Mouse (Mus musculus) thymus, adult 18-20 months (tissue): ENCODE results near the gene Fhod1.

Source experiments
- DNase-seq, 2 experiments: peaks; one replicate each; pipeline ENCODE4 v3.0.0; 2022; ENCODE audit warnings: mixed read lengths in 2 of 2

Fhod1 gene

DNA sequence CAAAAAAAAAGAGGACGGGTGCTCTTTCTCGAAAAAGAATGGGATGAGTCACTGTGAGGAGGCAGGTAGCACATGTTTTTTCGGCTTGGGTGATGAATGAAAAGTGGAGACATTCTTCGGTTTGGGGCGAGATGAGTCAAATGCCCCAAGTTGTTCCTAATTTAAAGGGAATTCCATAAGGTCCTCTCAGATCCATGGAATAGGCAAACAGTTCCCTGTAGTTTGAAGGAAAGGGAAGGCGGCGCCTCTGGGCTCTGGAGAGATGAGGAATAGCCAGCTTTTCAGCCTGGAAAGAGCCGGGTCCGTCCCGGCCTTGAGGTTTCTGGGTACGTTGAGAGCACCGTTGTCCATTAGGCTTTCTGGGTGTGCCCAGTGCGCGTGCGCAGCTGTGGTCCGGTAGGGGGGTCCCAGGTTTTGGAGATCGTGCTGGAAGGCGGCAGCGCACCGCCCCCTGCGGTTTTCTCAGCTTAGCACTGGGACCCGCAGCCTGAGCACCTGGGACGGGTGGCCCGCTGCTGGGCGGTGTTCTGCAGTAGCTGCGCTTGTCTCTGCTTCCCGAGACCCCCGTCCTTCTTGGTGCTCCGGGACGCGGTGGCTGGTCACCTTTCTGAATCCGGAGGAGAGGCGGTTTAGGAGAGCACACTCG, 820 bp upstream of the Fhod1 start, which contains the start of gene Slc9a5:
Gene Slc9a5 (plus strand): TSS at position 394 of the 646 bp plus-strand sequence.
- DNase-seq, result peak; percentile 63 to 67

DNA sequence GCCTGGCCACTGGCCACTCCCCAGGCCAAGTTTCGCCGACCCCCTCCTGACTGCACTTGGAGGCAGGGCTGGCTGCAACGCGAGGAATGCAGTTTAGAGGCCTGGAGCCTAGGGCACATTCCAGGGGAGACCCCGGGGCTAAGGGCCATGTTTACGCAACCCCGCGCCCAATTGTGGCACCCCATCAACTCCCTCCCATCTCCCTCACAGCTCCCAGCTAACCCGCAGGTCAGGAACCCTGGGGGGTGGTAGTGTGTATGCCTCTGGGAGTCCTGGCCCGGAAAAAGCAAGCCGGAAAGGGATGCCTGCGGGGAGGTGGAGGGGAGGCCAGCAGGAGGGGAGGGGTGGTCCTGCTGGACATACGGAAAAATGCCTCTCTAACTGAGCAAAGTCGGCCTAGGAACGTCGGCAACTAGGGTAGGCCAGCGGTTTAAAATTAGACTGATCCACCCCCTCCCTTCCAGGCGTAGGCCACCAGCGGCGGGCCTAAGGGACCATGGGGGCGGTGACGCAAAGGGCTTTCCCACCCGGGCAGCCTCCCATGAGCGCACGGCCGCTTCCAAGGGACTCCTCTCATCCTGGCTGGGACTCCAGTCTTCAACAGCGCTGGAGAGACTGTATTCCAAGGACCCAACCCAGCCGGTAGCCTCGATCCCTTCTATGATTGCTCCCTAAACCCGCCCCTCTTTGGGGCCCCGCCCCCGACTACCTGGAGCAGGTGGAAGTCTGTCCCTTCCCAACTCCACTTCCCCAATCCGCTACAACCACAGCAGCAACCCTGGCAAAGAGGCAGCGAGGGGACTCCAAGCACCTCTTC, 934 bp downstream of the Fhod1 start:
- DNase-seq, result peak in 1 of 2 experiments; percentile 49

DNA sequence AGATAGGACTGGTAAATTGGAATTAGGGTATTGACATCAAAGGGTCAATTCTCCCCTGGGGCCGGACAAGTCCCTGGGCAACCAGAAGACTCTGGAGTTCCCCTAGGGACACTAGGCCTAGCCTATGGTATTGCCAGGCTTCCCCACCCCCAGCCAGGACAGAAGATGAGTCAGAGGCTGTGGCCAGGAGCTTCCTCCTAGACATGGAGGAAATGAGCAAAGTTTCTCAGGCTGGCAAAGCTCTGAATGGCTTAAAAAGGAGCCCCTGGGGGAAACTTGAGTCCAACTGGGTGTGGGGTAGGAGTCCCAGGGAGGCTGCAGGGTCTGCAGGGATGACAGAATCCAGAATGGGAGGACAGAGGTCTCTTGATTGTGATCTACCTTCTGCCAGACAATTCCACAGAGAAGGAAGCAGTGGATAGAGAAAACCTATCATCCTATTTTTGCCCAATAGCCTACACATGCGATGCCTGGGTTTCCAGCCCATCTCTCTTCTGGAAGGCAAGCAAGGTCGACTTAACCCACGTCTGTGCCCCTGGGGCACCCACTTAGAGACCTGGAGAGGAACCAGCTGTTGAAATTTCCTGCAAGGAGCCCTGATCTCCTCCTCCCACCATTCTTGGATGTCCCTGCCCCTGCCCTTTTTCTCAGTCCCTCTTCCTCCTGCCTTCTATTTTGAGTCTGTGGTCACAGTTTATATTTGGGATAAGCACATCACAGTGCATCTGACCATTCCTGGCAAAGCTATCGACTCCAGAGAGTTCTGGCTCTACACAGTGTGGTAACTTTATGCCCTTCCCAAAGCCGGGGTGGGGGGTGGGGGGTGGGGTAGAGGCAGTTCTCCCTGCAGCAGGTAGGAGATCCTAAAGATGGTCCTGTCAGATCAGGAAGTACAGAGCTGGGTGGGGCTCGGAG, 2.4 kb downstream of the Fhod1 start:
- DNase-seq, result no peak

DNA sequence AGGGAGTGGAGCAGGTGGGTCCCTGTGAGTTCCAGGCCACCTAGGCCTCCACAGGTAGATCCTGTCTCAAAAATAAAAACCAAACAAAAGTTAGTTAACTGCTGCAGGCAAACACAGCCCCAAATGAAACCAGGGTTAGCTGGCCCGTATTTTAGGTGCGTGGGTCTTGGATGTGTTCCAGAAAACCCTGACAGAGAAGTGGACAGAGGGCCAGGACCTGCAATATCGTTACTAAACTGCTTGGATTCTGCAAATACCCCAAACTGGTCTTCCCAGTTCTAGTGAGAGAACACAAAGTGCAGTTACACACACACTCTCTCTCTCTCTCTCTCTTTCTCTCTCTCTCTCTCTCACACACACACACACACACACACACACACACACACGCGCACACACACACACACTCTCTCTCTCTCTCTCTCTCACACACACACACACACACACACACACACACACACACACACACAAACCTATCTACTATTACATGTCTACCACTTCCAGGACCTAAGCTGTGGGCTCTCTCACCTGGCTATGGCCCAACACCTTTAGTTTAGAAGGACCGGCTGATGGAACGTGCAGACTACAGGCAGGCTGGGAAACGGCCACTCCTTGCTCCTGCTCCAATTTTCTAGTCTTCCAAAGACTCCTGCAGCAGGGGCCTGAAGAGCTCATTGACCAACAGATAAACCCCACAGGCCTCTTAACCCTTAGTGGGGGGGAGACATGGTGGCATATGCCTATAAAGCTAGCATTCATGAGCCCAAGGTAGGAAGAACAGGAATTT, 3.8 kb downstream of the Fhod1 start:
- DNase-seq, result no peak

DNA sequence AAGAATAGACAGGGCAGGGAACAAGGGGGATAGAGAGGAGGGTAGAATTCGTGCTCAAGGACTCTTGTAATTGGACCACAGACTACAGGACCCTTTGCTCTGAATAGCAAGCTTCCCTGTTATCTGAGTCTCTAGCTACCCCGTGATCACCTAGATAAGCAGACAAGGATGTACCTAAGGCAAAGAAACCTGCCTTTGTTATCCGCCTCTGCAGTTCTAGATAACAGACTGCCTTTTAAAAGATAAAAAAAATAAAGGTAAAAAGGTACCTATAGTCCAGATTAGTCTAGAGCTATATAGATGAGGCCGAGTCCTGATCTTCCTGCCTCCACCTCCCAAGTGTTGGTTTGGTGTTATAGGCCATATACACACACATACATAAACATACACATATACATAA, 5.0 kb downstream of the Fhod1 start:
- DNase-seq, result no peak

DNA sequence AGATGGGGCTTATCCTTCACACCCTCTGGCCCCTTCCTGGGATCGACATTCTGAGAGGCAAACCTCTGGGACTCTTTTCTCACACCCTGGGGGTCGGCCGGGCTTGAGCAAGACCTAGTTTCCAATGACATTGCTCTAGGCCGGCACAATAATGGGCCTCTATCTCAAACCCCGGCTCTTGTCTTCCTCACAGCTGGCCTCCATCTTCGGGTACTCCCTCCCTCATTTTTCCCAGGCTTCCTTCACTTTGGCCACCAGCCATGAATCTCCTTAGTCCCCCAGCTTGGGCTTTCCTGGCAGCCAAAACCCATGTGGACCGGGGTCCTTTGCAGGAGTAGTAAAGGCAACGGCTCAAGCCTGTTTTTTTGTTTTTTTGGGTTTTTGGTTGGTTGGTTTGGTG, 6.4 kb downstream of the Fhod1 start:
- DNase-seq, result no peak

DNA sequence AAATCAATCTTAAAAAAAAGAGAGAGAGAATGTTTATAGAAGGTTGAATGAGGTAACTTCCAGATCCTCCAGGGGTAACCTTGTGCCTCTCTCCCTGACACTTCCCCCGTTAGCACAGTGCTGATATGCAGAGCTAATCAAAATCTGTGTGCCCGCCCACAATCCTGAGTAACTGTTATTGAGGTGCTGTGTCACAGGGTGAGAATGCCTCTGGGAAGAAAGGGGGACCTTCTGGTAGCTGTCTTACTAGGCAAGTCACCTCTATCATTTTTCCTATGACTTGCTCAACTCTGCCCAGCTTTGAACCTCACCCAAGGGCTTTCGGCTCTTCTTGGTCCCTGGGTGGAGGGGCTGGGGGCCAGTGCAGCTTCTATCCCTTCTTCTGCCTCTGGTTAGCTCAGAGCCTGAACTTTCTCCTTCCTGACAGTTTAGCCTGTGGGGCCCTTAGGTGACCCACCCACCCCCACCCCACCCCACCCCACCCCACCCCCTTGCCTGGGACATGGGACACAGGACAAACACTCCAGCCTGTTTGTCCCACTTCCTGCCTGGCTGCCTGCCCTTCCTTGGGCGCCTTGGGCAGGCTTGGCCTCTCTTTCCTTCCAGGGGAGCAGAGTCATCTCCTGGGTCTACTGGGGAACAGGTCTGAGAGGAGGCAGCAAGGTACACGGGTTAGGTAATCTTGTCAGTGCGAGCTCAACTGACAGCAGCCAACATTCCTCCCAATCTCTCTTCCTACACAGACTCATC, 7.7 kb downstream of the Fhod1 start:
- no peak for DNase-seq

DNA sequence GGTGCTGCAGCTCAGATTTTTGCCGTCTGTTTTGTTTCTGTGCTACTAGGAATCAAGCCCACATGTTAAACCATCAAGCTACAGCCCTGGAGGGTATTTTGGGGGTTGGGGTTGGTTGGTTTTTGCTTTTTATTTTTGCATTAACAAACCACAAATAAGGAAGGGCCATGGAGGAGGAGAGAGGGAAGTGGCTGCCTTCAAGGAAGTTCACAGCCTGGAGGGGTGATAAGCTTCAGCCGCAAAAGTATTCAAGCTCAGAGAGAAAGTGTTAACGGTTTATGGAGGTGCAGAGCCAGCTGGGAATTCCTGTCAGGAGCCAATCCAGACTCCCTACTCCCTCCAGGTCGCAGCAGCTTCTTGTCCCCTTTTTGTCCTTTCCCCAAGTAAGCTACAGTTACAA, 8.8 kb downstream of the Fhod1 start:
- no peak for DNase-seq

DNA sequence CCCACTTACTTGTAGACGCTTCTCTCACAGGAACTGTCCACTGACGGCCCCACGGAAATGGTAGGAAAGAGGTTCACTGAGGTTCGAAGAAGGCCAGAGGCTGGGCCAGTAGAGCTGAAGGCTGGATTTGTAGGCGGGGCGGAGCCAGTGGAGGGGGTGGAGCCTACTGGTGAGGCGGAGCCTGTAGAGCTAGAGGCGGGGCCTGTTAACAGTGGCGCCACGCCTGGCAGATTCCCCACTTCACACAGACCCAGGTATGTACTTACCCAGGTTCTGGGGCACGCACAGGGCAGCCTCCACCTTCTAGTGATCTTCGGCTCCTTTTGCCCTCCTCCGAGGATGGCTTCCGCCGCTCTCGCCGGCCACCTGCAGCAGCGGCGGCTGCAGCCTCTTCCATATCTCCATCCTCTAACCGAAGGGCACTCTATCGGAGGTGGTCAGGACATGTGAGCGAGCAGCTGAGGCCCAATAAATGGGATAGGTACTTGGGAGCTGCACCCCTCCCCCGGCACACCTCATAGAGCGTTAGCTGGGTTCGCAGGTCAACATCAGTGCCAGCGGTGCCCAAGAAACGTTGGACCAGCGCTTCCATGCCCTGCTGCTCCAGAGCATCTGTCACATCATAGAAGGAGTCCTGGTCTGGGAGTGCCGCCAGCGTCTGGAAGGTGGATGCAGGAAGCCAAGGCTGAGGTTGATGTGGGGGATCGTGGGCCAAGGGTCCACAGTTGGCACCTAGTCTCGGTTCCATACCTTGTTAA, 11.2 kb downstream of the Fhod1 start:
- no peak for DNase-seq

DNA sequence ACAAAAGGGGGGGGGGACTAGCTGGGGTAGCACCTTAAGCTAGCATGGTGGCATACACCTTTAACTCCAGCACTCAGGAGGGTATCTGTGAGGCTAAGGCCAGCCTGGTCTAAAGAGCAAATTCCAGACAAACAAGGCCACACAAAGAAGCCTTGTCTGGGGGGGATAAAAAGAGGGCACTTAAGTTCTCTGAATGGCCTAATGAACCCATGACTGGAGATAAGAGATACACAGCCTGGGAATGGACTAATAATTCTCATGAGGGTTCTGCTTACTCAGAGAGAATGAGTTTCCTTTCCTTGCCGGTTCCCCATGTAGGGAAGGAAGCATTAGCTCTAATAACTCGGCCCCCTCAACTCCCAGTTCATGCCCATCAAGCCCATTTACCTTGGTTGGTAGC, 15.2 kb downstream of the Fhod1 start:
- DNase-seq, result no peak

DNA sequence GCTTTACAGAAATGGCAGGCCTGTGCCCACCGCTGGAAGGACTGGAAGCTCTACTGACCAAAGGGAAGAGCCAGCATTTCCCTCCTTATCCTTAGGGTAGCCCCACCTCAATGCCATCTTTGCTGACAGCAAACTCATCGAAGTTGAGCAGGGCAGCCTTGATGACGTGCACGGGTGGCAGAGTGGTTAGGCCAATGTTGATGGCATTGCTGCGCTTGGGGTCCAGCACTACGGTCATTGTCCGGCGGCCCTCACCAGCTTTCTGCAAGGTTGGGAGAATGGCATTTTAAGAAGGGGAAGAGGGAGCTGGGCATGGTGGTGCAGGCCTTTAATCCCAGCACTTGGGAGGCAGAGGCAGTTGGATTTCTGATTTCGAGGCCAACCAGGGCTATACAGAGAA, 15.8 kb downstream of the Fhod1 start:
- no peak for DNase-seq

DNA sequence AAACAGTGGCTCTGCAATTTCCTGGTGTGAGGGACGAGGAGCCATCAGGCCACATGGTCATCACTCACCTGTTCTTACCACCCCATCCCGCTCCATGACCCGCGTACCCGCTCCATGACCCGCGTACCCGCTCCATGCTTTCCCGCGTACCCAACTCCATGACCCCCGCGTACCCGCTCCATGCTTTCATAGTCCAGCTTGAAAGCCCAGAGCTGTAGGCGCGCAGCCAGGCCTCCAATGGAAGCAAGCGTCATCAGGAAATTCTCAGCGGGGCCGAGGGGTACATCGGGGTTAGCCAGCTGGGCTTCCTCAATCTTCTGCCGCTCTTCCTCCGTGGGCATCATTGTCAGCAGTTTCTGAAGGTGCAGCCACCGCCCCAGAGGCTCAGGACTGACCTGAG, 16.3 kb downstream of the Fhod1 start:
- no peak for DNase-seq

DNA sequence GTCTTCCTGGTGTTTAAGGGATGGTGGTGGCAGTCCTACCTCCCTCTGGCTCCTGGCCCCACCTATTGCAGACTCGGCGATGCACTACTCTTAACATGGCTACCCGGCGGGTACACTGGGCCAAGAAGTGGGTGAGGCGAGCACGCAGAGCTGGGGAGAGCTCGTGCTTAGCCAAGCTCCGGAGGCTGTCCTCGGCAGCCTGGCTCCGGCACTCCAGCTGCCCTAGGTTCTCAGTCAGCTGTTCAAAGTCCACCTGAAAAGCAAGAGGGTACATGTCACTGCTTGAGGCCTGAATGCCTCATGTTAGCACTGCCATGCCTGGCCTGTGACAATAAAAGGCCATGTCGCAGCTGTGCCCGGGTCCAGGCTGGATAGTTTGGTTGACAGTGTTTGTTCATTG, 17.4 kb downstream of the Fhod1 start:
- DNase-seq, result no peak

DNA sequence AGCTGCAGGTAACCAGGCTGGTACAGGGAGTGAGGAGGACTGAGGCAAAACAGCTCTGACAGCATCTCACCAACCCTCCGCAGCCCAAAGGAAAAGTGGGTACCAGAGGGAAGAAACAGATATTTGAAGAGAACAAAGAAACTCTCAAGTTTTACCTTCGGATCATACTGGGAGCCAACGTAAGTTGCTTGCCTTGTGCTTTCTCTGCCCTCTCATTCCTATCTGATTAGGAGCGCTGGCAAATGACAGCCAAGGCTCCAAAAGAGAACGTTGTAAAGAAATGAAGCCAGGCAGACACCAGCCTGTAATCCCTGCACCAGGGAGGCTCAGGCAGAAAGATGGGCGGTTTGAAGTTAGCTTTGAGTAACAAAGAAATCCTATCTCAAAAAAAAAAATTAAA, 20.8 kb downstream of the Fhod1 start:
- DNase-seq, result no peak

DNA sequence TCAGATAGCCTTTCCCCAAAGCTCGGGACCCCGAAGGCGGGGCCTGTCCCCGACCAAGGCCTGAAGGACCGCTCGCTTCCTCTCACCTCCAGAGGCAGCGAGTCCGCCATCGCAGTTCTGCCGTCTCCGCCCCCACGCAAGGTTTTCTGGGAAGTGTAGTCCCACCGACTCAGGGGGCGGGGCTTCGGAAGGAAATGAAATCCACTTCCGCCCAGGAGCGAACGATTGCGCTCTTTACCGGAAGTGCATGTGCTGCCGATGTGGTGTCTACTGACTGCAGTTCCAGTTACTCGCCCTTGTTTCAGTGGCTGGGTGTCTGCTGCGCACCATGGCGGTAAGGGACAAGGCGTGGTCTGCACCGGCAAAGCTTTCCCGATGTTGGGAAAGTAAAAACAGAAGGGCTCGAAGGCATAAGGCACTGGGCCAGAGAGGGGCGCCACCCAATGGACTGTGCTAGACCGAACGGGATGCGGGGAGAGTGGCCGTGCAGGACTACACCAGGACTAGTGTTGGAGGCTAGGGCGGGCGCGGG, 21.5 kb downstream of the Fhod1 start, which contains the start of the genes Lrrc29 and Tmem208:
Gene Lrrc29 (minus strand): TSS at position 138 of the 532 bp plus-strand sequence.
Gene Tmem208 (plus strand): TSS at position 214 of the 532 bp plus-strand sequence.
- DNase-seq, result peak; percentile 96 to 97

DNA sequence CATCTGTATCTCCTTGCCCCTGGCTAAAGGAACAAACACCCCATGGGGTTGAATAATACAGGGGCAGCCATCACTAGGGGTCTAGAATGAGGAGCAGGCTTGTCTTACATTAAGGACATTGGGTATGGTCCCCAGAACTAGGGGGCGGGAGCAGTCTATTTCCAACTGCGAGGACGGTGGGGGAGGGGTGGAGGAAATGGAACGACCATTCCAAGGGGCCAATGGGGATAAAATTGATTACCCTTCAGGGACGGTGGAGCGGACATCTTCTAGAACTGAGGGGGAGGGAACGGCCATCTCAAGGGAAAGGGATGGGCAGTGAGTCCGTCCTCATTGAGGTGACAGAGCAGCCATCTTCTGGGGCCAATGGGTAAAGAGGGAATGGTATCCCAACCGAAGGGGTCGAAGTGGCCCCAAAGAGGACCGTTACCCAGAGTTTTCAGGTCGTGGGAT, 22.1 kb downstream of the Fhod1 start:
- DNase-seq, result no peak

DNA sequence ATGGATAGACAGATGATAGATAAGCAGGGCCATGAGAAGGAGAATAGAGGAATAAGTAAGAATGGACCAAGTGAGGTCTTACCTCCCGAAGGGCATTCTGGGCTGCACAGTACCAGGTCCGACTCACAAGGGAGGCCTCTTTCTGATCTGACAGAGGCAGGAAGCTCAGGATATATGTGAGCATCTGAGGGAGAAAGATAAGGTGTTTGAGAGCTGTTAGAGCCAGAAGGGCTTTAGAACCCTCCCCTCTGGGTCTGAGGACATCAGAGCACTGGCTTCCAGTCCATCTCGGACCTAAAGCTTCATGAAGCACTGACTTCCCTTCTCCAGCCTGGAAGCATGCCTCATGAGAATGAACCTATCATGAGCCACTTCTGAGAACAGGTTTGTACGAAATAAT, 24.6 kb downstream of the Fhod1 start:
- DNase-seq, result no peak

DNA sequence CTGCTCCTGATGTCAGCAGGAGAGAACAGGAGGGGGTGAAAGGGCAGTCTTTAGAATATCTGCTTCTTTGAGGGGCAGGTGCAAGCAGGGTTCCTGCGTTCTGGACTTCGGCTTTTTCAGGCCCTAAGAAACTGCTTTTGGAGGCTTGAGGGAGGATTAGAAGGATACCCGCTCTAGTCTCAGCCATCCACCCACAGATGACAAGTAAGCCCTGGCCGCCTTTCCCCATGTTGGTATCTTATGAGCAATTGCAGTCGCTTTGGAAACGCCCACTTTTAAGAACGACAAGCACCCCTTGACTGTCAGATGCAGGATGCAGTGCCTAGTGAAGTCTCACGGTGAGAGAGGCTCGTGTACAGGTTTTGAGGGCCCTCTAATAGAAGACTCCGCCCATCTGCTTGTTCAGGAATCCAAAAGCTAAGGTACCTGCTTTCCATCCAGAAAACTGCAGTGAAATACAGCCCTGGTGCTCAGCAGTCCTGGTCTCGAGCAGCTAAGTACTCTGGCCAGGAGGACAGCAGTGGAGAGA, 29.0 kb downstream of the Fhod1 start:
- no peak for DNase-seq

DNA sequence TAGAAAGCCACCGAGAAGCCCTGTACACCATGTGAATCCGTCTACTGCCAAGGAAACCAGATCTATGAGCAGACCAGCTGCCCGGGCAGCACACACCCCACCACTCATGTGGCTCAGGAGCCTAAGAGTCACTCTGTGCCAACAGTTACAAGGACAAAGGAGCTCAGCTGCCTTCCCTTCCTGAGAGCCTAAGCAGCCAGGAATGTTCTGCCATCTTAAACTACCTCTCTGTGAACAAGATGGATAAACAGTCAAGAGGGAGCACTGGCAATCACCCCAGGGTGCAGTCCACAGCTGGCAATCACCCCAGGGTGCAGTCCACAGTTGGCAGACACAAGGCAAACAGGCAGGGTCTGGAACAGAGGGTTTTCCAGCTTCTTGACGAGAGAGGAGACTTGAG, 29.8 kb downstream of the Fhod1 start:
- DNase-seq, result no peak
